Mouse (Mus musculus) CH12.LX (cell line): Measurements from ENCODE around the gene Slc26a10. TPM values are rescaled to one million over a fixed set of nuclear protein-coding genes. Genes with fewer than 3 reads are reported as not detected.

Source experiments
- DNase-seq: peaks from one replicate; pipeline ENCODE4 v3.0.0-alpha.2; 2013; ENCODE audit errors: extremely low read depth
- H3K27ac ChIP-seq: 2 replicates; pipeline ENCODE4 v1.5.1; 2012; ENCODE audit warnings: low read depth, mild to moderate bottlenecking, control low read depth, moderate library complexity; ENCODE audit not compliant: insufficient read depth
- H3K27me3 ChIP-seq: replicated peaks from 2 replicates; pipeline ENCODE3; 2012; ENCODE audit warnings: inconsistent platforms
- H3K36me3 ChIP-seq, 2 experiments: replicated peaks in 1 of 2; 2 replicates each; pipeline versions ENCODE3 to v1.6.1; 2012; ENCODE audit warnings: inconsistent platforms in 1 of 2, low read length in 1 of 2, mild to moderate bottlenecking in 1 of 2, mixed read lengths in 1 of 2, moderate library complexity in 1 of 2; ENCODE audit not compliant: control insufficient read depth in 1 of 2, insufficient read depth in 1 of 2
- H3K4me1 ChIP-seq, 2 experiments: 2 replicates each; pipeline ENCODE4 v1.6.1; 2012; ENCODE audit warnings: inconsistent platforms in 1 of 2, moderate library complexity in 1 of 2; ENCODE audit not compliant: insufficient read depth in 2 of 2, control insufficient read depth in 1 of 2
- H3K4me2 ChIP-seq: 2 replicates; pipeline ENCODE4 v1.6.1; 2012; ENCODE audit warnings: low read depth, mild to moderate bottlenecking, control low read depth; ENCODE audit not compliant: poor library complexity, insufficient read depth, severe bottlenecking
- H3K4me3 ChIP-seq, 3 experiments: fragments of 150-350 bp in 1 of 3; sonication (generic) in 1 of 3; replicated peaks in 1 of 3; 2 replicates each; pipeline versions ENCODE3 to v1.5.1; 2011 to 2012; ENCODE audit warnings: low read depth in 2 of 3, low read length in 2 of 3, mild to moderate bottlenecking in 2 of 3, moderate library complexity in 2 of 3, control low read depth in 1 of 3, improper control_type of control experiment in 1 of 3, inconsistent platforms in 1 of 3, mixed read lengths in 1 of 3; ENCODE audit not compliant: poor library complexity in 1 of 3
- H3K79me2 ChIP-seq: replicated peaks from 2 replicates; pipeline ENCODE4 v1.6.1; 2012; ENCODE audit warnings: mild to moderate bottlenecking, moderate library complexity; ENCODE audit not compliant: control insufficient read depth, poor library complexity, insufficient read depth, severe bottlenecking; ENCODE audit errors: extremely low read depth
- H3K9ac ChIP-seq: 2 replicates; pipeline ENCODE4 v1.6.1; 2012; ENCODE audit warnings: low read depth, mild to moderate bottlenecking, control low read depth, moderate library complexity; ENCODE audit not compliant: insufficient read depth
- H3K9me3 ChIP-seq: replicated peaks from 2 replicates; pipeline ENCODE3; 2012; ENCODE audit warnings: low read length, inconsistent platforms, mixed read lengths
- BHLHE40 ChIP-seq: IDR thresholded peaks from 2 replicates; pipeline ENCODE4 v1.6.1; 2011; ENCODE audit warnings: mild to moderate bottlenecking, low read depth, low read length, improper control_type of control experiment
- CHD2 ChIP-seq: IDR thresholded peaks from 2 replicates; pipeline ENCODE4 v1.6.1; 2011; ENCODE audit warnings: low read length, improper control_type of control experiment
- CTCF ChIP-seq, 2 experiments: IDR thresholded peaks in 1 of 2; conservative IDR thresholded peaks in 1 of 2; 2 replicates each; pipeline ENCODE4 v1.5.1; 2011 to 2012; ENCODE audit warnings: low read depth in 2 of 2, low read length in 2 of 2, improper control_type of control experiment in 1 of 2, inconsistent platforms in 1 of 2, mild to moderate bottlenecking in 1 of 2, moderate library complexity in 1 of 2
- ELF1 ChIP-seq: IDR thresholded peaks from 2 replicates; pipeline ENCODE4 v1.6.1; 2014; ENCODE audit warnings: low read depth, mild to moderate bottlenecking, inconsistent platforms, low read length, improper control_type of control experiment
- ETS1 ChIP-seq: conservative IDR thresholded peaks from 2 replicates; pipeline ENCODE4 v1.6.1; 2012; ENCODE audit warnings: low read depth, mild to moderate bottlenecking, inconsistent platforms, low read length, improper control_type of control experiment, moderate library complexity
- GABPA ChIP-seq: IDR thresholded peaks from 2 replicates; pipeline ENCODE4 v1.6.1; 2012; ENCODE audit warnings: low read depth, low read length, improper control_type of control experiment, inconsistent platforms; ENCODE audit not compliant: insufficient replicate concordance
- JUN ChIP-seq: IDR thresholded peaks from 2 replicates; pipeline ENCODE4 v1.6.1; 2011; ENCODE audit warnings: low read depth, mild to moderate bottlenecking, low read length, improper control_type of control experiment, moderate library complexity; ENCODE audit not compliant: insufficient read depth
- KAT2A ChIP-seq: IDR thresholded peaks from 2 replicates; pipeline ENCODE4 v1.6.1; 2012; ENCODE audit warnings: low read length, improper control_type of control experiment, inconsistent platforms; ENCODE audit not compliant: insufficient replicate concordance
- MAFK ChIP-seq: IDR thresholded peaks from 2 replicates; pipeline ENCODE4 v1.6.1; 2011; ENCODE audit warnings: low read length, improper control_type of control experiment; ENCODE audit not compliant: insufficient replicate concordance
- MAX ChIP-seq: IDR thresholded peaks from 2 replicates; pipeline ENCODE4 v1.6.1; 2011; ENCODE audit warnings: low read length, improper control_type of control experiment
- MYC ChIP-seq: IDR thresholded peaks from 2 replicates; pipeline ENCODE4 v1.6.1; 2011; ENCODE audit warnings: low read depth, mild to moderate bottlenecking, improper control_type of control experiment, low read length
- NELFE ChIP-seq: IDR thresholded peaks from 2 replicates; pipeline ENCODE4 v1.6.1; 2011; ENCODE audit warnings: low read depth, low read length, improper control_type of control experiment
- RAD21 ChIP-seq: IDR thresholded peaks from 2 replicates; pipeline ENCODE4 v1.6.1; 2011; ENCODE audit warnings: low read depth, mild to moderate bottlenecking, low read length, improper control_type of control experiment, moderate library complexity
- SIN3A ChIP-seq: IDR thresholded peaks from 2 replicates; pipeline ENCODE4 v1.6.1; 2012; ENCODE audit warnings: low read length, improper control_type of control experiment, inconsistent platforms
- SMC3 ChIP-seq: IDR thresholded peaks from 2 replicates; pipeline ENCODE4 v1.6.1; 2011; ENCODE audit warnings: low read depth, low read length, improper control_type of control experiment
- UBTF ChIP-seq: IDR thresholded peaks from 2 replicates; pipeline ENCODE4 v1.6.1; 2012; ENCODE audit warnings: low read depth, mild to moderate bottlenecking, inconsistent platforms, low read length, improper control_type of control experiment, moderate library complexity
- USF2 ChIP-seq: conservative IDR thresholded peaks from 2 replicates; pipeline ENCODE4 v1.6.1; 2011; ENCODE audit warnings: low read depth, low read length, improper control_type of control experiment
- ZC3H11A ChIP-seq: IDR thresholded peaks from 2 replicates; pipeline ENCODE4 v1.6.1; 2012; ENCODE audit warnings: low read depth, mild to moderate bottlenecking, inconsistent platforms, low read length, improper control_type of control experiment
- ZKSCAN1 ChIP-seq: IDR thresholded peaks from 2 replicates; pipeline ENCODE4 v1.6.1; 2012; ENCODE audit warnings: low read depth, inconsistent platforms, low read length, improper control_type of control experiment, borderline replicate concordance
- ZNF384 ChIP-seq: IDR thresholded peaks from 2 replicates; pipeline ENCODE4 v1.6.1; 2012; ENCODE audit warnings: low read depth, low read length, improper control_type of control experiment, inconsistent platforms
- dilution Hi-C: fragments of 300-500 bp; cut with MboI; formaldehyde crosslinking; loops from 2 replicates; pipeline ENCODE4 v1.14.3; 2020; ENCODE audit warnings: low sequenced_read_pairs; ENCODE audit not compliant: extremely low pct_unique_long_range_greater_than_20kb, extremely low pct_ligation_motif_present
- in situ Hi-C: fragments of 300-500 bp; cut with MboI; formaldehyde crosslinking; loops from 3 replicates; pipeline ENCODE4 v1.14.3; 2019; ENCODE audit warnings: low sequenced_read_pairs, low pct_ligation_motif_present, low pct_unique_long_range_greater_than_20kb, mixed read lengths
- polyA plus RNA-seq: library from polyadenylated mRNA; unstranded; fragments of >175 nt; gene quantifications from 2 replicates; pipeline ENCODE4 v1.2.1, GENCODE M21; 2012; ENCODE audit warnings: low read depth; ENCODE audit not compliant: insufficient read length
- total RNA-seq, 2 experiments: library from RNA; depleted of rRNA; stranded (reverse); fragments of 300-350 nt in 1 of 2; fragments of >200 nt in 1 of 2; gene quantifications; 2 replicates each; pipeline ENCODE4 v1.2.3; 2012 to 2014

The Slc26a10 gene
- total and polyA plus RNA-seq, 3 experiments, result 0.05 to 1.7 (median 0.16) TPM

GRCm38 (mm10) chr10:127178286-127179027, 2.0 kb downstream of the Slc26a10 start:
- no peak overlapping the region for H3K27ac ChIP-seq
- H3K4me3 ChIP-seq, result no peak overlapping the region

GRCm38 (mm10) chr10:127177719-127178118, 2.7 kb downstream of the Slc26a10 start:
- H3K9ac ChIP-seq, result peak overlapping the region; percentile 28; the same call in 1 of the 2 replicates
- peak overlapping the region; percentile 96 for H3K4me2 ChIP-seq
- no peak overlapping the region for H3K27ac ChIP-seq
- no peak for DNase-seq
- dilution Hi-C loops, result no loop called here
- H3K4me1 ChIP-seq, result peaks cover 0 to 9% of the 10 kb centered on the region in 2 experiments; a peak in 2 of 4 replicates
- in situ Hi-C loops, result loop anchor here (5.0 kb wide), 1 partner anchor 45 kb away; no protein-coding TSS in a partner anchor
- TF ChIP-seq CTCF (conservative IDR thresholded peaks at IDR 0.05 in 1 of 2, IDR thresholded peaks at IDR 0.05 in 1 of 2; ENCODE audit: low read depth in 2 of 2, low read length in 2 of 2) (peak; percentile 64 to 80; a peak in 3 of 4 replicates), ZKSCAN1 (no peak), GABPA (no peak), RAD21 (peak; percentile 60), SMC3 (peak; percentile 83), NELFE (no peak)
- TF ChIP-seq, all 38 proteins: peak for 3
- Histone ChIP-seq H3K79me2 (no peaks in the 10 kb centered on the region), H3K4me3 (peak overlapping the region in 2 of 3 experiments; percentile 52 to 62), H3K9me3 (no peaks in the 10 kb centered on the region), H3K36me3 (peaks cover 0 to 3% of the 10 kb centered on the region in 2 experiments), H3K27me3 (peaks cover 25% of the 10 kb centered on the region)

More at GRCm38 (mm10) chr10:127178286-127179027, 2.0 kb downstream of the Slc26a10 start:
- TF ChIP-seq BHLHE40 (peak; percentile 36; the same call in 1 of the 2 replicates), MYC (no peak)
- Histone ChIP-seq H3K36me3 (peaks cover 0 to 9% of the 10 kb centered on the region in 2 experiments), H3K79me2 (no peaks in the 10 kb centered on the region), H3K9ac (no peak overlapping the region), H3K27me3 (peaks cover 21% of the 10 kb centered on the region), H3K4me1 (peaks cover 0 to 9% of the 10 kb centered on the region in 2 experiments; a peak in 2 of 4 replicates), H3K4me2 (peak overlapping the region; percentile 96), H3K9me3 (no peaks in the 10 kb centered on the region)
- dilution Hi-C loops, result no loop called here
- in situ Hi-C loops, result loop anchor here (5.0 kb wide), 1 partner anchor 44 kb away; no protein-coding TSS in a partner anchor
- DNase-seq, result no peak

GRCm38 (mm10) chr10:127177235-127177634, 3.2 kb downstream of the Slc26a10 start:
- Histone ChIP-seq H3K4me2 (peak overlapping the region; percentile 96), H3K9me3 (no peaks in the 10 kb centered on the region), H3K79me2 (no peaks in the 10 kb centered on the region), H3K4me3 (peak overlapping the region in 2 of 3 experiments; percentile 52 to 62), H3K9ac (peak overlapping the region; percentile 28; the same call in 1 of the 2 replicates), H3K27me3 (peaks cover 25% of the 10 kb centered on the region), H3K36me3 (no peaks in the 10 kb centered on the region), H3K4me1 (peaks cover 0 to 9% of the 10 kb centered on the region in 2 experiments; a peak in 2 of 4 replicates), H3K27ac (no peak overlapping the region)
- dilution Hi-C loops, result no loop called here
- no peak for DNase-seq
- no peak for TF ChIP-seq ETS1
- no peak for TF ChIP-seq SMC3
- TF ChIP-seq ELF1, result no peak
- TF ChIP-seq CHD2, result no peak
- TF ChIP-seq CTCF (conservative IDR thresholded peaks at IDR 0.05 in 1 of 2, IDR thresholded peaks at IDR 0.05 in 1 of 2; ENCODE audit: low read depth in 2 of 2, low read length in 2 of 2), result no peak
- TF ChIP-seq SIN3A, result no peak
- TF ChIP-seq JUN, result no peak
- no peak for TF ChIP-seq MAFK
- TF ChIP-seq GABPA, result no peak
- no peak for TF ChIP-seq ZC3H11A
- TF ChIP-seq UBTF, result no peak
- TF ChIP-seq MAX, result no peak
- no peak for TF ChIP-seq USF2
- no peak for TF ChIP-seq KAT2A
- TF ChIP-seq ZNF384, result no peak
- in situ Hi-C loops, result loop anchor here (5.0 kb wide), 1 partner anchor 45 kb away; no protein-coding TSS in a partner anchor
